Mouse (Mus musculus): Measurements from ENCODE around the gene Grin2d.

DNA sequence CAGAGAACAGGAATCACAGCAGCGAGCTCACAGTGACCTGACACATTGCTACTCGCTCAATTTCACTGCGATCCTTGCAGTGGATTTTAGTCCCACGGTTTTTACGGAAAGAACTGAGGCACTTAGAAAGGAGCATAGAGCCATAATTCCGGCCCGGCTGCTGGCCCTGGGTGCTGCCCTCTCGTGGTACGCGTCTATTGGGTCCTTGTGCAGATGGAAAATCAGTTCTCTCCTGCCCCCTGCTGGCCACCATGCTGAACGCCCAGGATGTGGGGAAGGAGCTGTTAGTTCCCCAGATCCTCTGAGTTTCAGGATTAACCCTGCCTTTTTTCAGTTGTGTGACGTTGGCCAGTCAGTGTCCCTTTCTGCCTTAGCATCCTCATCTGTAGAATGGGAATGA is 76.8 kb downstream of the Grin2d start:
- TF ChIP-seq CTCF (conservative IDR thresholded peaks at IDR 0.05 in 1 of 2, IDR thresholded peaks at IDR 0.05 in 1 of 2; ENCODE audit: low read depth in 2 of 2, low read length in 2 of 2) = peak; percentile 90 to 100
- TF ChIP-seq EP300 (IDR thresholded peaks at IDR 0.05; ENCODE audit: low read length) = no peak
- no peak for TF ChIP-seq CHD1 (IDR thresholded peaks at IDR 0.05; ENCODE audit: low read depth, low read length)
- no peak for TF ChIP-seq JUND (conservative IDR thresholded peaks at IDR 0.05; ENCODE audit: low read depth, low read length)

All from CH12.LX (cell line).